ENCODE assay signal across 8 mouse cellular contexts in the genomic region with DNA sequence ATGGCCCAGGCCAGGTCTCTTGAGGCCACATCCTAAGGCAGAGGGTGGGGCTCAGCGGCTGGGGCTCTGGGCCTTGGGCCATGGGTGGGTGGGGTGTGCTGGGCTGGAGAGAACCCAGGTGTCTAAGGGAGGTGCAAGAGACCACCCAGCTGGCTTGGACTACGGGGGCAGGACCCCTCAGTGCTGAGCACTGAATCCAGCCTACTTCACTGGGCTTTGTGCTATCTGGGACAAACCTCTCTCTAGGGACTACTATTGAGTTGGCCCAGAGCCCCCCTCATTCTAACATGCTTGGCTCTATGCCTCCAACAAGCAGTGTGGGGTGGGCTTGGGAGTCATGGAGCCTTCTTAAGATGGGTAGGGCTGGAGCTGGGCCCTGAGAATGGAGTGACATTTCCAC. TPM values are rescaled to one million over a fixed set of nuclear protein-coding genes. Genes with fewer than 3 reads are reported as not detected.
DNase-seq lines count a peak whose midpoint lies in the region; ATAC-seq lines count a peak whose summit lies in the region.
"Had no signal": no experiment of that assay in that cellular context is flagged by ENCODE, and none has a peak within 500 bp of the region (broad histone marks: within the 10 kb centered on the region; RNA-seq: fewer than 3 reads in every experiment).

No protein-coding gene starts in this region.

- H3K4me2 ChIP-seq in hindbrain, embryonic 15.5 days: no peak overlapping the region
- no peak overlapping the region for H3K4me2 ChIP-seq in hindbrain, embryonic 16.5 days (ENCODE audit: low read length)
- 0 out of 2 replicates have a peak overlapping the region, but pooled peaks have one; percentile 17 for H3K4me2 ChIP-seq in neural tube, embryonic 13.5 days

- 72% methylated on average over 2 of the region's 2 CpGs for WGBS in hindbrain, embryonic 15.5 days
- WGBS in hindbrain, embryonic 16.5 days: 79% methylated on average over 2 of the region's 2 CpGs
- WGBS in neural tube, embryonic 13.5 days: 74% methylated on average over 2 of the region's 2 CpGs

- no peaks in the 10 kb centered on the region for H3K36me3 ChIP-seq in hindbrain, embryonic 15.5 days
- no peaks in the 10 kb centered on the region for H3K36me3 ChIP-seq in hindbrain, embryonic 16.5 days (ENCODE audit: control insufficient read depth, insufficient read depth, low read length)
- H3K36me3 ChIP-seq in neural tube, embryonic 13.5 days: no peaks in the 10 kb centered on the region

- H3K9me3 ChIP-seq in hindbrain, embryonic 15.5 days: no peaks in the 10 kb centered on the region
- H3K9me3 ChIP-seq in hindbrain, embryonic 16.5 days (ENCODE audit: control insufficient read depth, low read length): no peaks in the 10 kb centered on the region
- no peaks in the 10 kb centered on the region for H3K9me3 ChIP-seq in neural tube, embryonic 13.5 days

- no peak overlapping the region for H3K27ac ChIP-seq in hindbrain, embryonic 15.5 days (replicated peaks)
- H3K27ac ChIP-seq in hindbrain, embryonic 16.5 days (ENCODE audit: low read depth, low read length): no peak overlapping the region
- no peak overlapping the region for H3K27ac ChIP-seq in neural tube, embryonic 13.5 days (replicated peaks)
- H3K27ac ChIP-seq: liver, embryonic 14.5 days had no signal

- ATAC-seq in hindbrain, embryonic 15.5 days (ENCODE audit: low FRiP score, low read depth): peak; percentile 9; the same call in 1 of the 2 replicates
- no peak for ATAC-seq in hindbrain, embryonic 16.5 days
- ATAC-seq in neural tube, embryonic 13.5 days (ENCODE audit: low read depth): no peak

- no peak overlapping the region for H3K4me3 ChIP-seq in hindbrain, embryonic 15.5 days
- no peak overlapping the region for H3K4me3 ChIP-seq in hindbrain, embryonic 16.5 days (ENCODE audit: low read length)
- H3K4me3 ChIP-seq in neural tube, embryonic 13.5 days: no peak overlapping the region

- DNase-seq in neural tube, embryonic 10.5 days (ENCODE audit: extremely low spot score, low spot score): no peak
- peak; percentile 65 for DNase-seq in kidney, postnatal 10 days
- DNase-seq in thymus, postnatal 4 days: no peak
- DNase-seq in layer of hippocampus, postnatal 10 days (ENCODE audit: low spot score in 2 of 2): no peak

- no peaks in the 10 kb centered on the region for H3K27me3 ChIP-seq in hindbrain, embryonic 15.5 days
- no peaks in the 10 kb centered on the region for H3K27me3 ChIP-seq in hindbrain, embryonic 16.5 days (replicated peaks; ENCODE audit: control insufficient read depth, insufficient read depth, low read length)
- no peaks in the 10 kb centered on the region for H3K27me3 ChIP-seq in neural tube, embryonic 13.5 days

- H3K4me1 ChIP-seq in hindbrain, embryonic 15.5 days (replicated peaks): peaks cover 3% of the 10 kb centered on the region; the same call in 1 of the 2 replicates
- no peaks in the 10 kb centered on the region for H3K4me1 ChIP-seq in hindbrain, embryonic 16.5 days (ENCODE audit: control insufficient read depth, insufficient read depth, low read depth, low read length)
- H3K4me1 ChIP-seq in neural tube, embryonic 13.5 days (replicated peaks): peaks cover 29% of the 10 kb centered on the region

- H3K9ac ChIP-seq in hindbrain, embryonic 15.5 days: no peak overlapping the region
- no peak overlapping the region for H3K9ac ChIP-seq in hindbrain, embryonic 16.5 days (ENCODE audit: low read depth, low read length)
- H3K9ac ChIP-seq in neural tube, embryonic 13.5 days: no peak overlapping the region
- H3K9ac ChIP-seq: liver, embryonic 14.5 days had no signal

RNA-seq across cellular contexts. Expression of a gene that starts 15.2 kb away (rescaled TPM):
- polyA plus RNA-seq in hindbrain, embryonic 15.5 days (2015; fragmentation: Nextera tagmentation; extraction: Ambion mirVana): not detected in 2 replicates
- 0.61 TPM in 1 of 2 replicates, not detected in the other for polyA plus RNA-seq in hindbrain, embryonic 16.5 days (2015; fragmentation: Nextera tagmentation; extraction: Ambion mirVana)
- not detected in 2 replicates for polyA plus RNA-seq in neural tube, embryonic 13.5 days (2015; fragmentation: Nextera tagmentation; extraction: Ambion mirVana)
- 1 to 10 TPM in 1 of 2 experiments, not detected in 1; 1.7 TPM for total RNA-seq in layer of hippocampus, postnatal 10 days (2021)
- polyA plus RNA-seq: liver, embryonic 14.5 days had no signal

RNA-seq across cellular contexts. Expression of a gene that starts 26.0 kb away (rescaled TPM):
- polyA plus RNA-seq in hindbrain, embryonic 15.5 days (2015; fragmentation: Nextera tagmentation; extraction: Ambion mirVana): 31.3 and 34.8 TPM in 2 replicates
- 33.5 and 41.6 TPM in 2 replicates for polyA plus RNA-seq in hindbrain, embryonic 16.5 days (2015; fragmentation: Nextera tagmentation; extraction: Ambion mirVana)
- polyA plus RNA-seq in neural tube, embryonic 13.5 days (2015; fragmentation: Nextera tagmentation; extraction: Ambion mirVana): 43.6 TPM in 2 replicates
- 100 to 1,000 TPM; 197 to 215 TPM for total RNA-seq in layer of hippocampus, postnatal 10 days (2021)

RNA-seq across cellular contexts. Expression of a gene that starts 47.6 kb away (rescaled TPM):
- 10.6 and 11.0 TPM in 2 replicates for polyA plus RNA-seq in hindbrain, embryonic 15.5 days (2015; fragmentation: Nextera tagmentation; extraction: Ambion mirVana)
- polyA plus RNA-seq in hindbrain, embryonic 16.5 days (2015; fragmentation: Nextera tagmentation; extraction: Ambion mirVana): 12.8 and 13.8 TPM in 2 replicates
- 11.2 and 11.3 TPM in 2 replicates for polyA plus RNA-seq in neural tube, embryonic 13.5 days (2015; fragmentation: Nextera tagmentation; extraction: Ambion mirVana)
- total RNA-seq in layer of hippocampus, postnatal 10 days (2021): 10 to 100 TPM; 19.1 to 24.0 TPM
